Mouse (Mus musculus) kidney, adult 2 months (tissue): ENCODE measurements around the gene Pdcd4.

Experiments
- CTCF ChIP-seq: fragments of 200-500 bp; conservative IDR thresholded peaks from 2 replicates; pipeline ENCODE4 v1.5.1; 2011; ENCODE audit warnings: low read depth, mild to moderate bottlenecking, control low read depth, low read length, moderate library complexity, mixed read lengths; ENCODE audit not compliant: insufficient read depth, insufficient read length
- POLR2A ChIP-seq: fragments of 200-500 bp; IDR thresholded peaks from one replicate; pipeline ENCODE4 v1.6.1; 2011; ENCODE audit warnings: low read depth, low read length, control low read depth

- TF ChIP-seq POLR2A = no peak
- no peak for TF ChIP-seq CTCF
These were observed 36.2 kb upstream of the Pdcd4 start for GRCm38 (mm10) chr19:53855781-53856180.
